Comparison of ENCODE assay signal across 8 mouse cellular contexts in genomic region chr3:123322147-123322546, GRCm38 (mm10). TPM values are rescaled to one million over a fixed set of nuclear protein-coding genes. Genes with fewer than 3 reads are reported as not detected.
A peak's percentile ranks its signal among the peaks of the same experiment; 100 is the strongest.
DNase-seq lines count a peak whose midpoint lies in the region; ATAC-seq and TF ChIP-seq lines count a peak whose summit lies in the region.

No protein-coding gene starts in this region.

- H3K27ac ChIP-seq in intestine, postnatal 0 days (ENCODE audit: low read depth, low read length) = no peak overlapping the region

- ATAC-seq in intestine, postnatal 0 days = no peak

- H3K27me3 ChIP-seq in intestine, postnatal 0 days (replicated peaks; ENCODE audit: control insufficient read depth, insufficient read depth, low read length) = no peaks in the 10 kb centered on the region
- no peaks in the 10 kb centered on the region; the same call in 1 of the 2 replicates for H3K27me3 ChIP-seq in splenic B cell, adult 2 months (ENCODE audit: control insufficient read depth, insufficient read depth, low read length, poor library complexity, severe bottlenecking)

- peak; percentile 72 for TF ChIP-seq CTCF in intestine, postnatal 0 days (IDR thresholded peaks at IDR 0.05; ENCODE audit: low read depth)

- peaks cover 10% of the 10 kb centered on the region; the same call in 1 of the 2 replicates for H3K36me3 ChIP-seq in intestine, postnatal 0 days (ENCODE audit: control insufficient read depth, insufficient read depth)
- no peaks in the 10 kb centered on the region for H3K36me3 ChIP-seq in splenic B cell, adult 2 months (ENCODE audit: control insufficient read depth, insufficient read depth, low read length, poor library complexity, severe bottlenecking)

- no peaks in the 10 kb centered on the region for H3K9me3 ChIP-seq in intestine, postnatal 0 days (ENCODE audit: control insufficient read depth)

- peak; percentile 62 to 82 for DNase-seq in heart, adult 18-20 months
- no peak for DNase-seq in heart, postnatal 25 days (ENCODE audit: low spot score)
- DNase-seq in right cerebral cortex, adult 18-20 months = peak; percentile 9
- no peak for DNase-seq in right cerebral cortex, postnatal 36 days (ENCODE audit: low spot score in 2 of 2)
- peak; percentile 55 for DNase-seq in embryo, embryonic 9.5 days (ENCODE audit: extremely low spot score)
- DNase-seq in splenic B cell, adult 2 months (ENCODE audit: low read depth, low spot score) = peak; percentile 67
- DNase-seq in adrenal gland, adult 2 months = no peak

- no peaks in the 10 kb centered on the region for H3K4me1 ChIP-seq in intestine, postnatal 0 days (replicated peaks; ENCODE audit: control insufficient read depth, insufficient read depth, low read length)

- 33% methylated on average over 1 of the region's 1 CpGs for WGBS in intestine, postnatal 0 days

- no peak overlapping the region for H3K4me2 ChIP-seq in intestine, postnatal 0 days (replicated peaks; ENCODE audit: low read depth)

- intact Hi-C loops in heart, postnatal 25 days (cut with DNase I) = loop anchor here (1.0 to 2.0 kb wide), 3 partner anchors 31 to 157 kb away; no protein-coding TSS in a partner anchor

- H3K4me3 ChIP-seq in intestine, postnatal 0 days (ENCODE audit: low read depth, low read length) = no peak overlapping the region

- H3K9ac ChIP-seq in intestine, postnatal 0 days (ENCODE audit: low read depth, low read length) = no peak overlapping the region

RNA-seq across cellular contexts. Expression of gene Sec24d, which starts 54.9 kb away (rescaled TPM):
- total RNA-seq in heart, adult 18-20 months (2021) = 10 to 100 TPM; 26.5 to 34.2 TPM
- total RNA-seq in heart, postnatal 25 days (2021) = 10 to 100 TPM; 41.4 to 41.8 TPM
- polyA plus RNA-seq in intestine, postnatal 0 days (2015; fragmentation: Nextera tagmentation; extraction: Ambion mirVana) = 210 and 211 TPM in 2 replicates
- 100 to 1,000 TPM in 1 of 2 experiments, 10 to 100 TPM in 1; 81.5 to 181 TPM for total RNA-seq in adrenal gland, adult 2 months (2021)
- 131 and 253 TPM in 2 replicates for polyA plus RNA-seq in adrenal gland, adult 2 months (2012; rRNA removed)

Comparison
In these comparisons a context has a peak if more than half of its experiments do, and no peak if none do; other contexts are left out.
1. DNase-seq: peak in heart, adult 18-20 months (2 of 2), right cerebral cortex, adult 18-20 months (single experiment), embryo, embryonic 9.5 days (single experiment) and splenic B cell, adult 2 months (single experiment); none in heart, postnatal 25 days (single experiment), right cerebral cortex, postnatal 36 days (0 of 2) and adrenal gland, adult 2 months (single experiment).